ENCODE assay signal across 8 mouse cellular contexts in the genomic region with DNA sequence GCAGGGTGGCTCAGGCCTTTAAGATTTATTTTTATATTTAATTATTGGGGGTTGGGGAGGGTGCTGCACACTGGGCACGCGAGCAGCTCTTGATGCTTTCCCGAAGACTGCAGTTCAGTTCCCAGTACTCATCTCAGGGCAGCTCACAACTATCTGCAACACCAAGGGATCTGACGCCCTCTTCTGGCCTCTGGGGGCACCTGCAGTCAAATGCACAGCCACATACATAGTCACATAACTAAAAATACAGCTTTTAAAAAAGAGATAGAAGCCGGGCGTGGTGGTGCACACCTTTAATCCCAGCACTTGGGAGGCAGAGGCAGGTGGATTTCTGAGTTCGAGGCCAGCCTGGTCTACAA. TPM values are rescaled to one million over a fixed set of nuclear protein-coding genes. Genes with fewer than 3 reads are reported as not detected.
A peak's percentile ranks its signal among the peaks of the same experiment; 100 is the strongest.
DNase-seq lines count a peak whose midpoint lies in the region; ATAC-seq and TF ChIP-seq lines count a peak whose summit lies in the region.

No protein-coding gene starts in this region.

- no peaks in the 10 kb centered on the region for H3K36me3 ChIP-seq in heart, embryonic 14.5 days (ENCODE audit: control insufficient read depth, insufficient read depth, low read length)
- no peaks in the 10 kb centered on the region for H3K36me3 ChIP-seq in E14TG2a.4 (ENCODE audit: insufficient read depth, low read length)
- no peaks in the 10 kb centered on the region for H3K36me3 ChIP-seq in embryonic facial prominence, embryonic 11.5 days (replicated peaks; ENCODE audit: control insufficient read depth, insufficient read depth, low read depth, low read length)
- H3K36me3 ChIP-seq in limb, embryonic 14.5 days (ENCODE audit: control insufficient read depth, insufficient read depth, low read length): no peaks in the 10 kb centered on the region

- H3K9me3 ChIP-seq in heart, embryonic 14.5 days (ENCODE audit: control insufficient read depth, low read length): no peaks in the 10 kb centered on the region
- H3K9me3 ChIP-seq in E14TG2a.4 (ENCODE audit: low read length): no peaks in the 10 kb centered on the region
- no peaks in the 10 kb centered on the region for H3K9me3 ChIP-seq in embryonic facial prominence, embryonic 11.5 days (replicated peaks; ENCODE audit: control insufficient read depth, low read length)
- no peaks in the 10 kb centered on the region for H3K9me3 ChIP-seq in limb, embryonic 14.5 days (ENCODE audit: control insufficient read depth, low read length)

- intact Hi-C loops in heart, postnatal 36 days (cut with DNase I): loop anchor here (5.0 kb wide), 2 partner anchors 45 to 105 kb away; no protein-coding TSS in a partner anchor

- TF ChIP-seq POLR2A in limb, embryonic 14.5 days (IDR thresholded peaks at IDR 0.05; ENCODE audit: borderline replicate concordance, extremely low read depth, insufficient read depth, insufficient read length): no peak

- no peak overlapping the region for H3K4me2 ChIP-seq in heart, embryonic 14.5 days (ENCODE audit: low read length)
- no peak overlapping the region; the same call in 1 of the 2 replicates for H3K4me2 ChIP-seq in embryonic facial prominence, embryonic 11.5 days (ENCODE audit: low read depth, low read length)
- H3K4me2 ChIP-seq in limb, embryonic 14.5 days (replicated peaks; ENCODE audit: low read depth, low read length, severe bottlenecking): 0 out of 2 replicates have a peak overlapping the region, but pooled peaks have one; percentile 72

- no peak overlapping the region for H3K9ac ChIP-seq in heart, embryonic 14.5 days (ENCODE audit: low read length)
- no peak overlapping the region for H3K9ac ChIP-seq in embryonic facial prominence, embryonic 11.5 days (replicated peaks; ENCODE audit: low read length)
- no peak overlapping the region for H3K9ac ChIP-seq in limb, embryonic 14.5 days (ENCODE audit: low read depth, low read length, severe bottlenecking)

- no peak for DNase-seq in heart, postnatal 36 days
- no peak for DNase-seq in embryonic facial prominence, embryonic 11.5 days (ENCODE audit: low spot score)
- DNase-seq in limb, embryonic 14.5 days (ENCODE audit: low spot score): no peak
- no peak for DNase-seq in frontal cortex, postnatal 36 days (ENCODE audit: low spot score in 2 of 2)
- no peak for DNase-seq in thymus, postnatal 0 days (ENCODE audit: low spot score)
- DNase-seq in adrenal gland, postnatal 4 days (ENCODE audit: low spot score in 2 of 2): no peak

- H3K4me3 ChIP-seq in heart, embryonic 14.5 days (ENCODE audit: control insufficient read depth in 1 of 2, insufficient read depth in 1 of 2, low read depth in 1 of 2, low read length in 2 of 2): no peak overlapping the region
- peak overlapping the region; percentile 74 for H3K4me3 ChIP-seq in E14TG2a.4 (replicated peaks; ENCODE audit: low read length)
- no peak overlapping the region for H3K4me3 ChIP-seq in embryonic facial prominence, embryonic 11.5 days (ENCODE audit: low read depth, low read length)
- no peak overlapping the region for H3K4me3 ChIP-seq in limb, embryonic 14.5 days (replicated peaks; ENCODE audit: low read length)

- H3K27me3 ChIP-seq in heart, embryonic 14.5 days (ENCODE audit: control insufficient read depth, insufficient read depth, low read length): no peaks in the 10 kb centered on the region
- H3K27me3 ChIP-seq in E14TG2a.4 (ENCODE audit: insufficient read depth, low read length): peaks cover 36% of the 10 kb centered on the region
- H3K27me3 ChIP-seq in embryonic facial prominence, embryonic 11.5 days (ENCODE audit: control insufficient read depth, insufficient read depth, low read length): no peaks in the 10 kb centered on the region; the same call in 1 of the 2 replicates
- H3K27me3 ChIP-seq in limb, embryonic 14.5 days (ENCODE audit: control insufficient read depth, insufficient read depth, low read length): no peaks in the 10 kb centered on the region

- WGBS in heart, embryonic 14.5 days: 91% methylated on average over 7 of the region's 7 CpGs
- 79% methylated on average over 7 of the region's 7 CpGs for WGBS in embryonic facial prominence, embryonic 11.5 days
- WGBS in limb, embryonic 14.5 days: 83% methylated on average over 6 of the region's 7 CpGs

- H3K27ac ChIP-seq in heart, embryonic 14.5 days (replicated peaks in 1 of 2; ENCODE audit: control insufficient read depth in 1 of 2, insufficient read depth in 1 of 2, low read depth in 2 of 2, low read length in 2 of 2): peak overlapping the region; percentile 84 to 88; a peak in 3 of 4 replicates
- H3K27ac ChIP-seq in embryonic facial prominence, embryonic 11.5 days (replicated peaks; ENCODE audit: low read depth, low read length): peak overlapping the region; percentile 70
- peak overlapping the region; percentile 92 for H3K27ac ChIP-seq in limb, embryonic 14.5 days (replicated peaks; ENCODE audit: low read depth, low read length)

- H3K4me1 ChIP-seq in heart, embryonic 14.5 days (ENCODE audit: control insufficient read depth in 2 of 2, insufficient read depth in 2 of 2, low read length in 2 of 2): peaks cover 45 to 48% of the 10 kb centered on the region in 2 experiments
- peaks cover 71% of the 10 kb centered on the region for H3K4me1 ChIP-seq in E14TG2a.4 (replicated peaks; ENCODE audit: low read depth, low read length)
- H3K4me1 ChIP-seq in embryonic facial prominence, embryonic 11.5 days (ENCODE audit: control insufficient read depth, insufficient read depth, low read length): peaks cover 22% of the 10 kb centered on the region
- peaks cover 41% of the 10 kb centered on the region for H3K4me1 ChIP-seq in limb, embryonic 14.5 days (ENCODE audit: control insufficient read depth, insufficient read depth, low read length)

- ATAC-seq in heart, embryonic 14.5 days (ENCODE audit: insufficient number of reproducible peaks, insufficient read depth, low FRiP score, low read depth): no peak
- 0 out of 2 replicates have a peak, but pooled peaks have one; percentile 8 for ATAC-seq in embryonic facial prominence, embryonic 11.5 days (replicated peaks; ENCODE audit: insufficient number of reproducible peaks, low FRiP score, low TSS enrichment, low read depth)
- no peak for ATAC-seq in limb, embryonic 14.5 days (ENCODE audit: low FRiP score, low read depth)

- peak; percentile 48 for TF ChIP-seq CTCF in E14TG2a.4 (conservative IDR thresholded peaks at IDR 0.05; ENCODE audit: low read length)

RNA-seq across cellular contexts. Expression of gene Foxp4, which starts 52.5 kb away (rescaled TPM):
- 10.8 and 13.6 TPM in 2 replicates for polyA plus RNA-seq in heart, embryonic 14.5 days (2014; fragmentation: Nextera tagmentation; extraction: Ambion mirVana)
- 10 to 100 TPM in 1 of 2 experiments, 1 to 10 TPM in 1; 9.5 to 11.3 TPM for total RNA-seq in heart, postnatal 36 days (2021)
- polyA plus RNA-seq in embryonic facial prominence, embryonic 11.5 days (2014; fragmentation: Nextera tagmentation; extraction: Ambion mirVana): 29.0 and 32.4 TPM in 2 replicates
- polyA plus RNA-seq in limb, embryonic 14.5 days (2012; rRNA removed): 104 and 165 TPM in 2 replicates
- 38.6 and 46.0 TPM in 2 replicates for polyA plus RNA-seq in limb, embryonic 14.5 days (2014; fragmentation: Nextera tagmentation; extraction: Ambion mirVana)
- polyA plus RNA-seq in thymus, postnatal 0 days (2015; fragmentation: Nextera tagmentation; extraction: Ambion mirVana): 18.0 TPM in 2 replicates
- total RNA-seq in adrenal gland, postnatal 4 days (2021): 10 to 100 TPM; 37.8 to 41.2 TPM
